Mouse (Mus musculus) heart, embryonic 13.5 days (tissue): Measurements from ENCODE around the gene Irf2bp2. TPM values are rescaled to one million over a fixed set of nuclear protein-coding genes. Genes with fewer than 3 reads are reported as not detected.

ENCODE experiments used
- ATAC-seq: fragments of 200-750 bp; cut with Nextera tagmentation; 2 replicates; pipeline ENCODE4 v1.8.0; 2017; ENCODE audit warnings: moderate TSS enrichment; ENCODE audit not compliant: insufficient number of reproducible peaks, low FRiP score, low TSS enrichment; ENCODE audit errors: extremely low read depth
- H3K27ac ChIP-seq: fragments of 300-500 bp; sonication (generic); replicated peaks from 2 replicates; pipeline ENCODE4 v1.5.1; 2015; ENCODE audit warnings: moderate library complexity, mild to moderate bottlenecking, inconsistent platforms
- H3K27me3 ChIP-seq: fragments of 300-500 bp; sonication (generic); replicated peaks from 2 replicates; pipeline ENCODE4 v1.6.1; 2015; ENCODE audit warnings: mild to moderate bottlenecking, inconsistent platforms
- H3K36me3 ChIP-seq: fragments of 300-500 bp; sonication (generic); 2 replicates; pipeline ENCODE4 v1.6.1; 2015; ENCODE audit warnings: mild to moderate bottlenecking, inconsistent platforms
- H3K4me1 ChIP-seq: fragments of 300-500 bp; sonication (generic); 2 replicates; pipeline ENCODE4 v1.6.1; 2015; ENCODE audit warnings: inconsistent platforms
- H3K4me2 ChIP-seq: fragments of 300-500 bp; sonication (generic); 2 replicates; pipeline ENCODE4 v1.6.1; 2015; ENCODE audit warnings: inconsistent platforms, mild to moderate bottlenecking, moderate library complexity
- H3K4me3 ChIP-seq: fragments of 300-500 bp; sonication (generic); 2 replicates; pipeline ENCODE4 v1.5.1; 2015; ENCODE audit warnings: moderate library complexity, mild to moderate bottlenecking, inconsistent platforms
- H3K9ac ChIP-seq: fragments of 300-500 bp; sonication (generic); 2 replicates; pipeline ENCODE4 v1.6.1; 2015; ENCODE audit warnings: inconsistent platforms, mild to moderate bottlenecking, moderate library complexity
- H3K9me3 ChIP-seq: fragments of 300-500 bp; sonication (generic); 2 replicates; pipeline ENCODE4 v1.6.1; 2016; ENCODE audit warnings: inconsistent platforms
- WGBS: fragments of 180-500 bp; shearing (Covaris S2); methylation state at CpG from one replicate; pipeline ENCODE4 v1.1.7; 2015; ENCODE audit warnings: mixed read lengths; 5-methylcytosine and 5-hydroxymethylcytosine counted together
- polyA plus RNA-seq: library from polyadenylated mRNA; unstranded; fragments of >200 nt; fragmentation: Nextera tagmentation; extraction: Ambion mirVana; gene quantifications from 2 replicates; pipeline ENCODE4 v1.2.1, GENCODE M21; 2015

Gene Irf2bp2
- polyA plus RNA-seq, 1 experiment from 2014 or later = 6.5 TPM

DNA sequence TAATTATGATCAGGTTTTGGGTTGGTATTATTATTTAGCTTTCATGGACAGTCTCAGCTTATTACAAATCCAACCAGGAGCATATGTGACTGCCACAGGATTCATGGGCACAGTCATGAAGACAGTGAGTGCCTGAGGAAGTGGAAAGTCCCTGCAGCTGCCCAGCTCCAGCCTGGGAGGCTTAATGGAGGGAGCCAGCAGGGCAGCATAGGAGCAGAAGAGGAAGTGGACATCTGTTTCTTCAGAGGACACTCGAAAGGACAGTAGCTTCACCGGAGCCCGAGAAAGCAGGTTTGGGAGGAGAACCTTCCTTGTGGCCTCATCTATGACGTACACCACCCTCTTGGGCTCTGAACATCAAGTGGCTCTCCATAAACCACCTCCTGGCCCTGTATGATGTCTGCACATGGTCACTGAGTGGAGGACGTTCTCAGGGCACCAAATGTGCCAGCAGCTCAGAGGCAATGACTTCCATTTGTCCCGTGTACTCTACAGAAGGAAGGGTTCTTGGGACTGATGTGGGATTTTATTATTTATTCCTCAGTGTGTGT, 28.5 kb downstream of the Irf2bp2 start:
- Histone ChIP-seq H3K9ac (peak overlapping the region; percentile 78; the same call in 1 of the 2 replicates), H3K9me3 (no peaks in the 10 kb centered on the region), H3K4me2 (no peak overlapping the region), H3K36me3 (no peaks in the 10 kb centered on the region), H3K4me3 (no peak overlapping the region), H3K27me3 (no peaks in the 10 kb centered on the region), H3K27ac (peak overlapping the region; percentile 99), H3K4me1 (peaks cover 47% of the 10 kb centered on the region)
- ATAC-seq = no peak
- WGBS = 74% methylated on average over 6 of the region's 6 CpGs

DNA sequence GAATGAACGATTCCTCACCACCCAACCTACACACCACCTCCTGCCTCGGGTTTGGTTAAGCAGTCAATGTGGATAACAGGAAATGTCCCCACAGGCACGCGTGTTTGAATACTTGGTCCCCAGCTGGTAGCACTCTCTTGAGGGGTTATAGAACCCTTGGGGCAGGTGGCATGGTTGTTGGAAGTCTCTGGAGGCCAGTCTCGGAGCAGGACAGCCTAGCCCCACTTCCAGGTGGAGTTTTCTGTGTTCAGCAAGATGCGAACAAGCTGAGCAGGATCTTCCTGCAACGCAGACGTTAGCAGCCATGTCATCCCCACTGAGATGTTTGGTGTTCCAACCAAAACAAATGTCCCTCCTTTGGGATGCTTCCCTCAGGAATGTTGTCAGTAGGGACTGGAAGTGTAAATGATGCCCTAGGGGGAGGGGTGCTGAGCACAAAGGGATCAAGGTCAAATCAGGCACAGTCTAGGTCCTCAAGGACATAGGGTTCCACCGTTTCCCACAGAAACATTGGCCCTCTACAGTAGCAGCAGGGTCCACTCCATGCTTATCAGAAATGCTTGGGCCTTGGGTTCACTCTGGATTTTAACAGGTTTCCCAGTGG, 29.1 kb downstream of the Irf2bp2 start:
- Histone ChIP-seq H3K4me1 (peaks cover 47% of the 10 kb centered on the region), H3K9me3 (no peaks in the 10 kb centered on the region), H3K36me3 (no peaks in the 10 kb centered on the region), H3K4me3 (no peak overlapping the region), H3K9ac (0 out of 2 replicates have a peak overlapping the region, but pooled peaks have one; percentile 17), H3K4me2 (no peak overlapping the region), H3K27me3 (no peaks in the 10 kb centered on the region), H3K27ac (peak overlapping the region; percentile 99)
- ATAC-seq = no peak
- 65% methylated on average over 9 of the region's 9 CpGs for WGBS

DNA sequence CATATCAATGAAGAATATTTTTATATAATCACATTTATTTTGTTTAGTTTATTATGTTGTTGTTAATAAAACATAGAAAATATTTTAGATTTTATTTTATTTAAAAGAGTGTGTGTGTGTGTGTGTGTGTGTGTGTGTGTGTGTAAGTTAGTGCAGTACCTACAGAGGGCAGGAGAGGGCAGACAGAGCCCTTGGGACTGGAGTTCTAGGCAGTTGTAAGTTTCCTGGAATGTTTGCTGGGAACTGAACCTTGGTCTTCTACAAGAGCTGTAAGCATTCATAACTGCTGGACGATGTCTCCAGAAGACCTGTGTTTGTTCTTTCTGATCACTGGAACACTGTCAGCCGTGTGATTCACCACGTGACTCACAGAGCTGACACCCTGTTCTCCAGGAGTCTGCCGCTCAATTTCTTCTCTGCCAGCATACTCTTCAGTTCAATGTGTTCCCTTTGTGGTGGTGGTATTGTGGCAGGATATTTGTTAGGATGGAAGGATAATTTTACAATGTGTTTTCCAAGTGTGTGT, 32.4 kb downstream of the Irf2bp2 start:
- no peaks in the 10 kb centered on the region for H3K36me3 ChIP-seq

DNA sequence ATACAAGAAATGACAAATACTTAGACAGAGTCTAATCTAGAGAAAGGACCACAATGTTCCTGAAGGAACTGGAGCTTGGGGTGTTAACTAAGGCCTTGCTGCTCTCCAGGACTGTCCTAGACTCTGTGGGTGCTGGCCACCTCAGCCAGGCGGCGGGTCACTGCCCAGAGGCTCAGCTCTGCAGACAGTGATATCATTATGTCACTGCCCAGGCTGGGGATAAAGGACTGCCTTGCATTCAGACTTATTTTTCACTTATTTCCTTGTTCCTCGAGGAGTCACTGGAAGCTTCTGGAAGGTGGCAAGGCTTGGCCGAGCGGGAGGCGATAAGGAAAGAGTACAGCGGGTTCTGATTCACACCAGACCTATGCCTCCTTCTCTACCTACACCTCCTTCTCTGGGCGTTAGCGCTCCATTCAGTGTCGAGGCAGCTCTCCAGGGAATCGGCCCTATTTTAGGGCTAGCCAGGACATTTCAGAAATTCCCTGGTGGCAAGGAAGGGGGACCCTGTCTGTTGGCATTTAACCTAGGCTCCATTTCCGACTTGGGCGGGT, 35.3 kb downstream of the Irf2bp2 start:
- Histone ChIP-seq H3K9ac (no peak overlapping the region), H3K27me3 (no peaks in the 10 kb centered on the region), H3K27ac (no peak overlapping the region), H3K36me3 (no peaks in the 10 kb centered on the region), H3K9me3 (no peaks in the 10 kb centered on the region), H3K4me1 (no peaks in the 10 kb centered on the region), H3K4me2 (no peak overlapping the region), H3K4me3 (no peak overlapping the region)
- WGBS = 82% methylated on average over 13 of the region's 13 CpGs
- ATAC-seq = no peak; the same call in 1 of the 2 replicates

More for the DNA sequence above, 32.4 kb downstream of the Irf2bp2 start:
- WGBS = 88% methylated on average over 4 of the region's 4 CpGs
- Histone ChIP-seq H3K9ac (no peak overlapping the region), H3K4me3 (no peak overlapping the region), H3K27ac (no peak overlapping the region), H3K4me2 (no peak overlapping the region), H3K27me3 (no peaks in the 10 kb centered on the region), H3K4me1 (peaks cover 26% of the 10 kb centered on the region), H3K9me3 (no peaks in the 10 kb centered on the region)
- ATAC-seq = no peak

DNA sequence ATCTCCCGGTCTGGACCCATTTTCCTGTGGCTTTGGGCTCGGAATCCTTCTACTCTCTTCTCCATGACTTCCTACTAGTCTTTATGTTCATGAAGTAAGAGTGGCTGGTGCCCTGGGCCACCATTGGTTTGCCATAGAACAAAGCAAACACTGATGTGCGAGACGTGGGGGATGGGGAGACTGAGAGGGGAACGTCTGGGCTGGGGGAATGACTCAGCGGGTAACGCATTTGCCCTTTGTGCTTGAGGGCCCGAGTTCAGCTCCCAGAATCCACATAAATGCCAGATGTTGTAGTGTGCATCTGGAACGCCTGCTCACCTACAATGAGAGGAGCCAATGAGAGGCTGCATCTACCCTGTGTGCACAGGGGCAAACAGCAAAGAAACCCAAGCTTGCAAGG, 36.4 kb downstream of the Irf2bp2 start:
- H3K4me3 ChIP-seq = no peak overlapping the region
- H3K9me3 ChIP-seq = no peaks in the 10 kb centered on the region
- H3K36me3 ChIP-seq = no peaks in the 10 kb centered on the region
- WGBS = 59% methylated on average over 9 of the region's 9 CpGs
- no peaks in the 10 kb centered on the region for H3K27me3 ChIP-seq
- H3K9ac ChIP-seq = no peak overlapping the region
- H3K4me2 ChIP-seq = no peak overlapping the region
- no peak for ATAC-seq
- H3K4me1 ChIP-seq = no peaks in the 10 kb centered on the region
- no peak overlapping the region for H3K27ac ChIP-seq

DNA sequence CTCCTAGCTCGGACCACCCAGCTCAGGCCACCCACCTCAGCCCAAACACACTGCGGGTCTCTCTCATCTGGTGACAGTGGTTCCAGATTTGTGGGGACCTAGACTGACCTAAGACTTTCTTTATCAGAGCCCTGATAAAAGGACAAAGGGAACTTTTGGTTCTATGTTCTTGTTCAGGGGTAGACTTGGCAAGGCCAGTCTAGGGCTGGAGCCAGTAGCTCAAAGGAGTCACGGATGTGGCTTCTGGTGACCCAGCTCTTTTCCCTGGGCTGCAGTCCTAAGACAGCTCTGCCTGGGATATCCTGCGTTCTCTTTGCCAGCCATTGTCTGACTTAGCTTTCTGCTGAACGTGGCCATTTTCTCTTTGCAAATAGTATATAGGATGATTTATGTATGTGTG, 37.1 kb downstream of the Irf2bp2 start:
- no peak for ATAC-seq
- no peak overlapping the region for H3K27ac ChIP-seq
- WGBS = 75% methylated on average over 5 of the region's 5 CpGs
- H3K9me3 ChIP-seq = no peaks in the 10 kb centered on the region
- H3K4me3 ChIP-seq = no peak overlapping the region
- no peak overlapping the region for H3K4me2 ChIP-seq
- H3K4me1 ChIP-seq = no peaks in the 10 kb centered on the region
- H3K36me3 ChIP-seq = no peaks in the 10 kb centered on the region
- no peaks in the 10 kb centered on the region for H3K27me3 ChIP-seq
- no peak overlapping the region for H3K9ac ChIP-seq

DNA sequence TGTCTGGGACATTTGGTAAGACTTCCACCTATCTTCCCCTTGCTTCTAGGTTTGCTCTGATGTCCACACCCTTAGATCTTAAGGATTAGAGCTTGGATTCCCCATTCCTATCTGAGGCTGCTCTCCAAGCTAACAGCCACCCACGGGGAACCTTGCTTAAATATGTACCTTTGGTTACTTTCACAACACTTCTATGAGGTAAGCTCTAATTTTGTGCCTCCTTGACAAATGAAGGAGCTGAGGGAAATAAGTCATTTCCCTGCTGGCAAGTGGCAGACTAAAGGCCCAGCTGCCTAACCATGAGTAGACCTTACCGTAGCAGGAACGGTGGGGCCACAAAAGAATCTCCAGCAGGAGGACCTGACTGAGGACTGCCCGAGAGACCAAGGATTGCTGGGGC, 39.0 kb downstream of the Irf2bp2 start:
- ATAC-seq = no peak

DNA sequence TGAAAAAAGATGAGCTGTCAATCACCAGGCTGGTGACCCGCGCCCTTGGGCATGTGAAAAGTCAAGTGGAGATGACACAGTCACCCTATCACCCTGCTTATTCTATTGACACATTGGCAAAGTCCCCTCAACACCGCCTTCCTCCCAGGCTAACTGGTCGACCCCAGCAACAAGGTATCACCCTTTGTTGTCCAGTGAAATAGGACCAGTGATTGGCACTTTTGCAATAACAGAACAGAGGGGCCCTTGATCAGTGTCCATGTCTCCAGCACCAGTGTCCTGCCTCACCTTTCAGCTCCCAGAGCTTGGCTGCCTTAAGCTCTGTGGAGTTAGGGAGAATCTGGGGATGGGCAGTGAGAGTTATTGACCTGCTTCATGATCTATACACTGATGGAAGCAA, 41.9 kb downstream of the Irf2bp2 start:
- Histone ChIP-seq H3K9ac (no peak overlapping the region), H3K4me1 (peaks cover 30% of the 10 kb centered on the region), H3K4me3 (no peak overlapping the region), H3K27me3 (no peaks in the 10 kb centered on the region), H3K9me3 (no peaks in the 10 kb centered on the region), H3K36me3 (no peaks in the 10 kb centered on the region), H3K4me2 (no peak overlapping the region), H3K27ac (no peak overlapping the region)
- 68% methylated on average over 4 of the region's 4 CpGs for WGBS
- no peak for ATAC-seq

More for the DNA sequence above, 39.0 kb downstream of the Irf2bp2 start:
- H3K4me2 ChIP-seq = no peak overlapping the region
- no peaks in the 10 kb centered on the region for H3K27me3 ChIP-seq
- no peaks in the 10 kb centered on the region for H3K36me3 ChIP-seq
- no peak overlapping the region for H3K4me3 ChIP-seq
- H3K27ac ChIP-seq = no peak overlapping the region
- no peaks in the 10 kb centered on the region for H3K9me3 ChIP-seq
- H3K9ac ChIP-seq = no peak overlapping the region
- peaks cover 11% of the 10 kb centered on the region for H3K4me1 ChIP-seq
- 83% methylated on average over 4 of the region's 4 CpGs for WGBS

DNA sequence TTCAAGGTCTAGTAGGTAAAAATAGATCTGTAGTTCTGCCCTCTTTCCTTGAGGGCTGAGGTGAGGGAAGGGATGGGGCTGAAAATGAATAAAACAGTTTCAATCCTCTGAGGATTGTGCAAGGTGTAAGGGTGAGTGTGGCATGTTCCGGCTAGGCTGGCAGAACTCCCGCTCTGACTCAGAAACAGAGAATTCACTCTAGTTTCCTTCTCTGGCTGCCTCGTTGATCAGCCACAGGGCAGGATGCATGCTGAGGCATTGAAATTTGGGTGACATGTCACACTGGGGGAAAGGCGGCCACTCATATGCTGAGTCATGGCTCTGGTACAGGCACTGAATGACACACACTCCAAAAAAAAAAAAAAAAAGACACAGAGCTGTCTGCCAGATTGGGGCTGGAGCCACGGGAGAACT, 42.8 kb downstream of the Irf2bp2 start:
- Histone ChIP-seq H3K4me1 (peaks cover 30% of the 10 kb centered on the region), H3K4me2 (0 out of 2 replicates have a peak overlapping the region, but pooled peaks have one; percentile 4), H3K36me3 (no peaks in the 10 kb centered on the region), H3K27me3 (no peaks in the 10 kb centered on the region), H3K9me3 (no peaks in the 10 kb centered on the region), H3K27ac (peak overlapping the region; percentile 77), H3K9ac (peak overlapping the region; percentile 47; the same call in 1 of the 2 replicates), H3K4me3 (no peak overlapping the region)
- 37% methylated on average over 5 of the region's 5 CpGs for WGBS
- ATAC-seq = no peak

DNA sequence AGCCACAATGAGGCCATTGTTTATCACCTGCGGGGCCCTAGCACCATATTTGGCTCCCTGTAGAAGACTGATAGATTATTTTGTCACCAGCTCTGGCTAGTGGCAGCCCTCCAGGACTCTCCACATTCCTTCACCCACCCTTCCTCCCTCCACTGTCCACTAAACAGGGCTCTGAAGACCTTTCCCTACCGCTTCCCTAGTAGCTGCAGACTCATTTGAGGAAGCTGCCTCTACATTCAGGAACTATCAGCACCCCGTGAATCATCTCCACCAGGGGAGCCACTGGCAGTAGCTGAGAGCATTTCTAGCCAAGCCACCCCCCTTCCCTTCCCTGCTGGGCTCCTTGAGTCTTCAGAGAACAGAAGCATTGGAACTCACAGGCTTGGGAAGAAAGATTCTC, 45.9 kb downstream of the Irf2bp2 start:
- H3K4me1 ChIP-seq = peaks cover 37% of the 10 kb centered on the region
- no peaks in the 10 kb centered on the region for H3K27me3 ChIP-seq
- H3K4me3 ChIP-seq = no peak overlapping the region
- H3K4me2 ChIP-seq = no peak overlapping the region
- no peak for ATAC-seq
- WGBS = 16% methylated on average over 3 of the region's 3 CpGs
- peak overlapping the region; percentile 29; the same call in 1 of the 2 replicates for H3K9ac ChIP-seq
- H3K9me3 ChIP-seq = no peaks in the 10 kb centered on the region
- no peaks in the 10 kb centered on the region for H3K36me3 ChIP-seq
- peak overlapping the region; percentile 81 for H3K27ac ChIP-seq

DNA sequence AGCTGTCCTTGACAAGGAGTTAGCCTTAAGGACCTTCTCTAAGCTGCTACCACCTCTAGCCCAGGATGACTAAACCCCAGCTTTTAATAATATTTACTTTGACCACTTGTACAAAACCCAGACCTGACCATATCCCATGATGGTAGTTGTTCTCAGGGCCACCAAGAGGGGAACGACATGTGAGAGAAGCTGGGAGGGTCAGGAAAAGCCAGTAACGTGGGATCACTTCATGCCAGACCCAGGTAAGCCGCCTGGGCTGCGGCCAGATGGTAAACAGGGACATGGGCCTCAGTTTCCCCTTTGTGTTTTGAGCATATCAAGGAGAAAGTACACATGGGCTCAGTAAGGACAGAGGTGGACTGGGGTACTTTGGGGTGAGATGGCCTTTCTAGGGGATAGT, 46.4 kb downstream of the Irf2bp2 start:
- Histone ChIP-seq H3K9me3 (no peaks in the 10 kb centered on the region), H3K4me3 (no peak overlapping the region), H3K4me1 (peaks cover 42% of the 10 kb centered on the region), H3K36me3 (no peaks in the 10 kb centered on the region), H3K9ac (no peak overlapping the region), H3K27me3 (no peaks in the 10 kb centered on the region), H3K27ac (peak overlapping the region; percentile 81), H3K4me2 (no peak overlapping the region)
- ATAC-seq = no peak
- 83% methylated on average over 4 of the region's 4 CpGs for WGBS
